Mouse (Mus musculus) CH12.LX (cell line): ENCODE data around the gene Cox8a.

Experiments
- CHD2 ChIP-seq: IDR thresholded peaks from 2 replicates; pipeline ENCODE4 v1.6.1; 2011; ENCODE audit warnings: low read length, improper control_type of control experiment
- POLR2A ChIP-seq: IDR thresholded peaks from 2 replicates; pipeline ENCODE4 v1.6.1; 2011; ENCODE audit warnings: low read depth, mild to moderate bottlenecking, improper control_type of control experiment, low read length

GRCm38 (mm10) chr19:7264766-7265331 is 47.4 kb upstream of the Cox8a start:
- TF ChIP-seq CHD2 (no peak), POLR2A (no peak)
